Mouse (Mus musculus): ENCODE results near the gene Chst3. TPM values are rescaled to one million over a fixed set of nuclear protein-coding genes. Genes with fewer than 3 reads are reported as not detected.
"Not testable (repeated sequence)": the region's sequence is repeated elsewhere in the genome, so short reads cannot be mapped to it uniquely, and the experiment has no call there.

The Chst3 gene
- polyA plus RNA-seq, 1 experiment from 2014 or later, result 3.7 TPM

DNA sequence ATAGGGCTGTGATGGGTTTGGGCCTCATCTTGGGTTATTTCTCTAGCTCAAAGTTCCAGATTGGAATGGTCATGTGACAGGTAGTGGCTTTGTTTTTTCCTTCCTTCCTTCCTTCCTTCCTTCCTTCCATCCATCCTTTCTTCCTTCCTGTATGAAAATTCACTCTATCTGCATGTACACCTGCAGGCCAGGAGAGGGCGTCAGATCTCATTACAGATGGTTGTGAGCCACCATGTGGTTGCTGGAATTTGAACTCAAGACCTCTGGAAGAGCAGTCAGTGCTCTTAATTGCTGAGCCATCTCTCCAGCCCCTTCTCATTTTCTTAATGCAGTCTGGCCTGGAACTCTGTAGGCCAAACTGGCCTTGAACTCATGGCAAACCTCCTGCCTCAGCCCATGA is 83.0 kb downstream of the Chst3 start:
- H3K4me2 ChIP-seq (replicated peaks); H3K9me3 ChIP-seq (replicated peaks); H3K27me3 ChIP-seq; H3K36me3 ChIP-seq; H3K27ac ChIP-seq; ATAC-seq (ENCODE audit: low FRiP score); H3K4me3 ChIP-seq; H3K9ac ChIP-seq; H3K4me1 ChIP-seq: not testable (repeated sequence)
- WGBS, result 53% methylated on average over 1 of the region's 1 CpGs

GRCm38 (mm10) chr10:60134201-60134600 is 84.9 kb downstream of the Chst3 start:
- Histone ChIP-seq H3K4me1 (peaks cover 4% of the 10 kb centered on the region; the same call in 1 of the 2 replicates), H3K27ac (no peak overlapping the region), H3K9ac (no peak overlapping the region), H3K4me3 (no peak overlapping the region), H3K4me2 (replicated peaks) (no peak overlapping the region), H3K36me3 (no peaks in the 10 kb centered on the region; the same call in none of the 2 replicates), H3K9me3 (replicated peaks) (no peaks in the 10 kb centered on the region), H3K27me3 (no peaks in the 10 kb centered on the region)
- WGBS, result 54% methylated on average over 9 of the region's 9 CpGs
- no peak for ATAC-seq (ENCODE audit: low FRiP score)

DNA sequence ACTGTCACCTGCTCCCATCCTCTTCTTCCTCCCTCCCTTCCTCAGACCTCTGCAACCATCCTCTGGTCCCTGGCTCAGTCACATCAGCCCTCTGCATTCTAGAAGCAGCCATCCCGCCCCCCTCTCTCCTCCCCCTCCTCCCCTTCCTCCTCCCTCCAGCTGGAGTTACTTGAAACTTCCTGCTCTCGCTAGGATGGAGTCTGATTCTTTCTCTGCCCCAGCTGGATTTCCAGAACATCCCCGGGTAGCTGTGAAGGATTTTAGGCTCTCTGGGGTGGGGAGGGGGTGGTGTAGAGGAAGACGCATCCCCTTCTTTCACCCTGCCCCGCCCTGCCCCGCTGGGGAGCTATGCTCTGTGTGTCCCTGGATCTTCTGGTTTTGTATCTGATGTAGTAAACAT is 85.6 kb downstream of the Chst3 start:
- no peak overlapping the region for H3K27ac ChIP-seq
- no peak overlapping the region for H3K4me2 ChIP-seq (replicated peaks)
- no peak overlapping the region for H3K4me3 ChIP-seq
- ATAC-seq (ENCODE audit: low FRiP score), result no peak
- 34% methylated on average over 6 of the region's 6 CpGs for WGBS
- H3K4me1 ChIP-seq, result peaks cover 4% of the 10 kb centered on the region; the same call in 1 of the 2 replicates
- no peaks in the 10 kb centered on the region for H3K27me3 ChIP-seq
- no peaks in the 10 kb centered on the region for H3K9me3 ChIP-seq (replicated peaks)
- peaks cover 1% of the 10 kb centered on the region for H3K36me3 ChIP-seq
- H3K9ac ChIP-seq, result no peak overlapping the region

Small RNA genes within 50 kb of the gene (microRNA-seq; reads per million reads assigned to microRNA genes)
- not detected for gene Gm22117

Other genes with a start within 250 kb of the Chst3 start
- gene Ascc1, start 216.5 kb downstream of the Chst3 start, polyA plus RNA-seq (2016; fragmentation: Nextera tagmentation; extraction: Ambion mirVana), result 36.3 and 38.0 TPM in 2 replicates
- 113 and 119 TPM in 2 replicates for gene Anapc16, start 216.1 kb downstream of the Chst3 start, polyA plus RNA-seq (2016; fragmentation: Nextera tagmentation; extraction: Ambion mirVana)
- gene Spock2, start 113.0 kb downstream of the Chst3 start, polyA plus RNA-seq (2016; fragmentation: Nextera tagmentation; extraction: Ambion mirVana), result 35.4 and 38.6 TPM in 2 replicates
- 102 and 104 TPM in 2 replicates for gene Psap, start 58.4 kb upstream of the Chst3 start, polyA plus RNA-seq (2016; fragmentation: Nextera tagmentation; extraction: Ambion mirVana)
- 1.9 and 2.9 TPM in 2 replicates for gene Vsir, start 127.6 kb upstream of the Chst3 start, polyA plus RNA-seq (2016; fragmentation: Nextera tagmentation; extraction: Ambion mirVana)
- gene Gm17455, start 180.5 kb upstream of the Chst3 start, polyA plus RNA-seq (2016; fragmentation: Nextera tagmentation; extraction: Ambion mirVana), result 5.6 and 9.0 TPM in 2 replicates